Mouse (Mus musculus) cerebellum, adult (tissue): ENCODE results near the gene Sgk1.

ENCODE experiments used
- ATAC-seq: cut with Nextera tagmentation; 2 replicates; pipeline ENCODE4 v1.9.2; 2017; ENCODE audit warnings: mild to moderate bottlenecking, moderate library complexity, mixed read lengths; ENCODE audit not compliant: insufficient number of reproducible peaks, low FRiP score, low TSS enrichment

The Sgk1 gene

DNA sequence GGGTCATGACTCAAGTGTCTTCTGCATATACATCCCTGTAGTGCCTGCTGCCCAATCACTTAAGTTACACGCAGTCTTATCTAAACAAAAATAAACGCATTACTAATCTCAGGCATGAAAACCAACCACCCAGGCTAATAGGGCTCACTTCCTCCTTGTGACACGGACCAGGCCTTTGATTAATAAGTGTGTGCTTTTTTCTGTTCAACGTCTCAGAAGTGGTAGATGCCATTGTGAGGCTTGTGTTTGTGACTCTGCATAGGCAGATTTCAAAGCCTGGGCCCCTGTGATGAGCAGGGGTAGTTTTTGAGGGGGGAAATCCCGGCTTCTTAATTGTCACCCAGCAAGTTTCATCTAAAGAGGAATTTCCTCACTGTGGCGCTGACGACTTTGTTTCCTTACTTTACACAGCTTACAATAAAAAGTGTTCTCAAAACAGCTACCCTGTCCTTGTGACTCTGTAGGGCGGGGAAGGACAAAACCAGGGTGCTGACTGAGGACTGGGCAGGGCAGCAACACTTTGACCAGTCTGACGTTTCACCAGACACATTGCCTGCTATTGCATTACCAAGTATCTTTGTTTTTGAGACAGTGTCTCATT, 64.9 kb downstream of the Sgk1 start:
- ATAC-seq: no peak

DNA sequence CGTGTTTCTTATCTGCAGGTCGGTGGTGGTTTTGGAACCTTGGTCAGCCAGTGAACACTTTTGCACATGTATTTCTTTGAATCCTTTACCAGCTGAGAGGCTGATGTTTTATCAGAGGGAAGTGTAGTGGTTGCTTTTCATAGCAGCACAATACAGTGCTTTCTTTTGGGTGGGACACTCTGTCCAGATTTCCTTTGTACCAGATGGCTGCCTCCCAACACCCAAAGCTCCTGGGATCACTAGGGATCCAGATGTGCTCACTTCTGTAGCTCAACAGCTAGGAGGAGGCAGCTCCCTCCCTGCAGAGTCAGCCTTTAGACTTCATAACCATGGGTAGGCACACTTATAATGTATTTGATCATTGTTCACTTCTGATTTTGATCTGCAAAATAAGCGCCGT, 70.5 kb downstream of the Sgk1 start:
- no peak for ATAC-seq

- no peak for ATAC-seq
These were observed 79.1 kb downstream of the Sgk1 start for GRCm38 (mm10) chr10:21961111-21961510.

GRCm38 (mm10) chr10:21963005-21963404, 81.0 kb downstream of the Sgk1 start:
- no peak for ATAC-seq

DNA sequence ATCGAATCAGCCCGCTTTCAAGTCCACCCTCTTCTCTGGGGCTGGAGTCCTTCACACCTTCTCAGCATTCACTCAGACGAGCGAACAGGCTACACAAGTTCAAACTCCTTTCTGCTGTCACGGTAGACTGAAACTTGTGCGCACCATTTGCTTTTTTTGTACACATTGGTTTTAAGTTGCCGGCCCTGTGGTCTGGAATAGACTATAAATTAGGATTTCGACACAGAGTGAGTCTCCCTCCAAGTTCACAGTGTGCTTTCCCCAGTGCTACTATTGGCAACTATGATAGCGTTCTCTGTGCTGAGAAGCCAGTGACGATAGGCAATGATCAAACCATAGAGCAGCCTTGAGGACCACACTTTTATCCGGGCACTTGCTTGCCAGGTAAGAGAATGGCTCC, 91.7 kb downstream of the Sgk1 start:
- no peak for ATAC-seq

DNA sequence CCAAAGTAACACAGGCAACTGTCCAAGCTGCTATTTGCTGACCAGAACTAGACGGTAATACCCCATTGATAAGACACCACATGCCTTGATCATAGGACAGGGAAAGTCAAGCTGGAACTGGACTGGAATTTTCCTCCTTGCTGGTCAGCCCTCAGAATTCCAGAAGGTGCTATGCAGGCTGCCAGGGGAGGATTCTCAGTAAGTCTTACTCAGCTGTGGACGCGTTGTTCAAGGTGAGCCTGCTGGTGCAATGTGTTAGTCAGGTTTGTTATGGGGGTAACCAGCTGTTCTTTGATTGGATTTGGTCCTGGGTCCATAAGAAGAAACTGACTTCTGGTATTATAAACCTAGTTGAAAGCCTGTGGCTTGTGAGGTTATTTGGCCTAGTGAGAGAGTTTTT, 92.8 kb downstream of the Sgk1 start:
- ATAC-seq: no peak

- no peak for ATAC-seq
These were observed 93.4 kb downstream of the Sgk1 start for GRCm38 (mm10) chr10:21975384-21975783.

DNA sequence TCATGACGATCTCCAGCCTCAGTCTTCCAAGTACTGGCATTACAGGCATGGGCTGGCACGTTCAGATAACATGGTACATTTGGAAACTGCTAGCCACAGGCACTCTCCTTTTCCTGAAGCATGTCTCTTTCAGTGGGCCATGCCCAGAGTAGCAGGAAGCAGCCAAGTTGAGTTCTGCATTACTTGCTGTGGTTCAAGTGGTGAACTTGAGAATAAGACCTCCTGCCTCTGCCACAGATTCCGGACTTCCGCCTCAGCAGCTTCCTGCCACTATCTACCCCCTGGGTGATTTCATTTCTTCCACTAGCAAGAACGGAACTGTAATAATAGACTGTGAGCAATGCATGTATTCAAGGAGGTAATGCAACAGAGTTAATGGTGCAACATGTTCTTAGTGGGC, 94.3 kb downstream of the Sgk1 start:
- no peak for ATAC-seq

DNA sequence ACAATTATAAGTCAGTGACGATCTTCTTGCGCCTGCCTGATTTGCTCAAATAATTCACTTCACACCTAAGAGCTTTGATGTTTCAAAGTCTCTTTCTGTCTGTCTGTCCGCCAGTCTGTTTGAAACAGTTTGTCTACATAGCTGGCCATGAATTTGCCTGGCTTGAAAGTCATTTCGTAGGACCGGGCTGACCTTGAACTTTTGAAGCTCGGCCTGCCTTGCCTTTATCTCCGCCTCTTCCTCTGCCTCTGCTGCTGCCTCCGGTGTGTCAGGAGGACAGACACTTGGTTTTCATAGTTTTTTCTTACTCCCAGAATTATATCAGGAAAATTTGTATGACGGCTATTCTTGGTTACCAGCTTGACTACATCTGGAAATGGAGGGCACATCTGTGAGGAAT, 96.4 kb downstream of the Sgk1 start:
- ATAC-seq: no peak

GRCm38 (mm10) chr10:21979286-21979965, 97.4 kb downstream of the Sgk1 start:
- no peak for ATAC-seq

GRCm38 (mm10) chr10:21980780-21981435, 98.9 kb downstream of the Sgk1 start:
- ATAC-seq: no peak

- ATAC-seq: no peak
These were observed 100.3 kb downstream of the Sgk1 start for GRCm38 (mm10) chr10:21982303-21982702.

GRCm38 (mm10) chr10:21988489-21988888, 106.5 kb downstream of the Sgk1 start:
- no peak for ATAC-seq

GRCm38 (mm10) chr10:21991351-21991840, 109.4 kb downstream of the Sgk1 start:
- no peak for ATAC-seq

GRCm38 (mm10) chr10:21991986-21992833, 110.2 kb downstream of the Sgk1 start:
- ATAC-seq: no peak

- ATAC-seq: peak; percentile 72
These were observed 111.0 kb downstream of the Sgk1 start for GRCm38 (mm10) chr10:21992834-21993514.

GRCm38 (mm10) chr10:21993515-21994373, 111.8 kb downstream of the Sgk1 start:
- ATAC-seq: peak; percentile 60; the same call in 1 of the 2 replicates

DNA sequence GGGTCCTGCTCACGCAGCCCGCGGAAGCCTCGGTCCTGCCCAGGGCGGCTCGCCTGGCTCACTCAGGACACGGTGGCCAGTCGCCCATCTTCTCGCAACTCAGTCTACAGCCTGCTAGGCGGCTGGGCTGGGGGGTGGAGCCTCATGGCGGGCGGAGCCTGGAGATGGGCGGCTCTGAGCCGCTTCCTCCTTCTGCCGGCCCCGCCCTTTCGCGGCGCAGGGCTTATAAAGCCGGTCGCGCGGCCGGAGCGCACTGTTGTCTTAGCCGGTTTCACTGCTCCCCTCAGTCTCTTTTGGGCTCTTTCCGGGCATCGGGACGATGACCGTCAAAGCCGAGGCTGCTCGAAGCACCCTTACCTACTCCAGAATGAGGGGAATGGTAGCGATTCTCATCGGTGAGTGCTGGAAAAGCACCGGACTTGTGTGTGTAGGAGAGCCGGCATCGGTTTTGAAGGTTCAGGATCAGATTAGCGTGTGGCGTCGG, 112.5 kb downstream of the Sgk1 start:
- peak; percentile 85 for ATAC-seq

GRCm38 (mm10) chr10:21995221-21995620, 113.2 kb downstream of the Sgk1 start:
- ATAC-seq: no peak
